Mouse (Mus musculus) induced T-regulatory cell, adult 2 months (primary cell): Measurements from ENCODE around the gene Rab7b.

Source experiments
- DNase-seq: peaks from one replicate; pipeline ENCODE4 v3.0.0-alpha.2; 2012; ENCODE audit warnings: low read depth

Gene Rab7b

DNA sequence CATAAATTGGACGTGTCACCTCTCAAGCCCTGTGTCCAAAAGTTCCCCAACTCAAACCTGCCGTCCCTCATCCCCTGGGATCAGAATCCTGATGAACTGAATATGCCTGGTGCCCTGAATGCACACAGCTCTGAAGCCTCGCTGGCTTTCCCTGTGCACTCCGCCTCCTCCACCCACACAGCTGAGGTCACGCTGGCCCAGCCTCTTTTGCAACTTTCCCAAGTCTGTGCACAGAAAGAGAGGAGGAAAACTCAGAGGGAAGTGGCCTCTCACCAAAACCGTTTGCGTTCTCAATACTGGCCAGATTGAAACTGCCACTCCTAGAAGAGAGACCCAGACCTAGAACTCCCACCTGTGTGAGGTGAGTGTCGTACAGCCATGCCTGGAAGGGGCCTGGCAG is at the start of gene Rab7b:
TSS of gene Rab7b (plus strand) at position 221 of the 400 bp plus-strand sequence.
- no peak for DNase-seq

DNA sequence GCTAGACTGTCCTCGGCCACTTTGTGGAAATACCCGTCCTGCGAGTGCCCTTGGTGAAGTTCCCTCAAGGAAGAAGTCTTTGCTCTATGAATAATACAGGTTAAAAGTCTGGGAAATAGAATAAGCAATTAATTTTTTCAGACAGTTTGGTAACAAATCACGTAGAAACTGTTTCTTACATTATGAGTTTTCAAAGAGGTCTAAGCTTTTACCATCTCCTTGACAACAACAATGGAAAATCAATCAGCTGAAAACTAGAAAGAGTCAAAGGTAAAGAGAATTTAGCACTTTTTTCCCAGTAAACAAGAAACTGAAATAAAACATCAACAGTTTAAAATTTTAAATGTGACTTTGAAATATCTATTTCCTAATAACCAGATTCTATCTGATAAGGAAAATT is 48.4 kb upstream of the Rab7b start:
- peak; percentile 44 for DNase-seq

DNA sequence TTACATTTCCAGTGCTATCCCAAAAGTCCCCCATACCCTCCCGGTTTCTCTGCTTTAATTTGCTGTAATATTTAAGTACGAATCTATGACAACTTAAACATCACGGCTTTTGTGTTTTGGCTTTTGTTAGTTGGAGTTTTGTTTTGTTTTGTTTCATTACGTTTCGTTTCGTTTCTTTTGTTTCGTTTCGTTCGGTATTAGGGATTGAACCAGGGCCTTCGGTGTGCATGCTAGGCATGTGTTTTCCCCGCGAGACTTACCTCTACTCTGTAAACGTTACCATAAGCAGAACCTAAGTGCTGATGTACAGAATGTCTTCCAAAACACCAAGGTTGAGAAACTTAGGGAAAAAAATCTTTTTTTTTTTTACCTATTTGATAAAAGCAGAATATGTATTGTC is 46.9 kb upstream of the Rab7b start:
- DNase-seq: no peak

DNA sequence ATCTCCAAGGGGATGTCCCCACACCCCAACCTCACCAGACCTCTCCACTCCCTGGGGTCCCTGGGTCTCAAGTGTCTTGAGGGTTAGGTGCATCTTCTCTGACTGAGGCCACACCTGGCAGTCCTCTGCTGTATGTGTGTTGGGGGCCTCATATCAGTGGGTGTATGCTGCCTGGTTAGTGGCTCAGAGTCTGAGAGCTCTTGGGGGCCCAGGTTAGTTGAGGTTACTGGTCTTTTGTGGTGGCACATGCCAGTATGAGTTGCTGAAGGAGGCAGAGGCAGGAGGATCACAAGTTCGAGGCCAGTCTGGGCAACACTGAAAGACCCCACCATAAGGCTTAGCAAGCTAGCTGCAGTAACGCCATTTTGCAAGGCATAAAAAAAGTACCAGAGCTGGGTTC is 46.2 kb upstream of the Rab7b start:
- no peak for DNase-seq

DNA sequence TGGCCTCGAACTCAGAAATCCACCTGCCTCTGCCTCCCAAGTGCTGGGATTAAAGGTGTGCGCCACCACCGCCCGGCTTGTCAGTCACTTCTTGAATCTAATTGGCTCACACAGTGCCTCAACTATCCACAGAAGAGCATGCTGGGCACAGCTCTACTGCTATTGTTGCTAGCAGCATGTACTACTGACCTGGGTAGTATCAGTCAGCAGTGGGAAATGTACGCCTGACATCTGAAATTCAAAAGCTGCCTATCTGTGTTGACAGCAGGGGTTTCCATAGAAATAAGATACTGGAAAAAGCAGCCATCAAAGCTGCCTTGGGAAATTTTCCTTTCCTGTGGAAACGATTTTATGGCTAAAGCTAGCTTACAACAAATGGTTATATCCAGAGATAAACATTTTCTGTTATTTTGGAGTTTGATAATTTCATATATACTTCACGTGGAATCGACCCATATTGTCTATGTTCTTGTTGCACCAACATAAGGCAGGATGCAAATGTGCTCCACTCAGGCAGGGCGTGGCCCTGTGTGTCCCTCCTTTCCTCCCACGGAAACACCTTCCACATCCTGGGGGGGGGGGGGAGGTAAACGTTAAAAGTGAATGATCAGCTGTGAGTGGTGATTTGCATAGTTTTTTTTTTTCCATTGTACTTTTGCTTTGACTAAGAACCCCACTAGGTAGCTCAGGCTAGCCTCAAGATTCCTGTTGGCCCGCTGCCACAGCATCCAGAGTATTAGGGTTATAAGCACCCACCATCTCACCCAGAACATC is 35.6 kb upstream of the Rab7b start:
- DNase-seq: peak; percentile 80

DNA sequence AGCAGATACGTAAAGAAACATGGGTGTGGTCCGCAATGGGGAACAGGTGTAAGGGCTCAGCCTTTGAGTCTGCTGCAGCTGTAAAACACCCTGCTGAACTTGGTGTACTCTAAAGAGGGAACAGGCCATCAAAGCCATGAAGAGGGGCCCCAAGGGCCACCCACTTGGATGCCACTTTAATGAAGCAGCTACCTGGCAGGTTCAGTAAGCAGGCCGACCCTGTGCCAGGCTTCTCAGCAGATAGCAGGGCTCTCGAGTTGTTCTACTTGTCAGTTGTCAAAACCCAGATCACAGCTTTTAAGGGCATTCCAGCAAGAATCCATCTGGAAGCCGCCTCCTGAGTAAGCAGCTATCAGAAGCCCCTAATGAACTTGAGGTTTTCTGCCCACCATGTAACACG is 32.9 kb upstream of the Rab7b start:
- no peak for DNase-seq

DNA sequence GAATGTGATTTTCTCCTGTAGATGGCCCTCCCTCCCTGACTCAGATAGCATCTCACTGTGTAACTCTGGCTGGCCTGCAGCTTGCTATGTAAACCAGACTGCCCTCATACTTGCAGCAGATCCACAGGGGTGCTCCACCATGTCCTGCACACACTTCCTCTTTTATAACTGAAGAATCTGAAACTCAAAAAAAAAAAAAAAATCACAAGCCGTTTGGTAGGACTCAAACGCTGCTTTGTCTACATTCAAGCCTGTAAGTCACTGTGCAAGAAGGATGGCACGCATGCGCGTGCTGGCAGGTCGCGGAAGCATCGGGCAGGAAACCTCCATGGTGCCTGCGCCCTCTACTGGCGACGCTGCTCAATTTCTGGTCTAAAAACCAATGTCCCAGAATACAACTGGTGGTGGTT is 30.5 kb upstream of the Rab7b start:
- peak; percentile 97 for DNase-seq

DNA sequence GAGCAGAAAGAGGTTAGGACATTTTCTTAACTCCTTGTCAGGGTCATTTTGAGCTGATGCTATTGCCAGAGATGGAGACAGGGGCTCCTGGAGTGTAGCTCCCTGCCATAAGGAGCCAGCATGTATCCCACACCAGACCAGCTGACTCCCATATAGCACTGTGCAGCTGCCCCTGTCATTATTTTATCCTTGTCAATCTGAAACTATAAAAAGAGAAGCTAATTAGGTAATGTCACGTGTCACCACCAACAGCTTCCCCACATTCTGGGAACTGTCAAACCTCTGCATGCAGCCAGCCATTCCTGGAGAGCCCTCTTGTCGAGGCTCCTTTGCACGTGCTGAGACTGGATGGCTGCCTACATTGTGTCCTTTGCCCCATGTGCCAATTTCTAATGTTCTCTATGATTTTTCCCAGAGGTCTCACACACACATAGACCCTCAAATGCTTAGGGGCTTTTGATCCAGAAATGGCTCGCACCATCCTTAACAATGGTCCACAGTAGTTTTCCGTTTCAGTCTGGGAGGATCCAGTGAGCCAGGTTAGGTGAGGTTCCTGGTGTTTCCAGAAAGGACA is 28.9 kb upstream of the Rab7b start:
- no peak for DNase-seq

DNA sequence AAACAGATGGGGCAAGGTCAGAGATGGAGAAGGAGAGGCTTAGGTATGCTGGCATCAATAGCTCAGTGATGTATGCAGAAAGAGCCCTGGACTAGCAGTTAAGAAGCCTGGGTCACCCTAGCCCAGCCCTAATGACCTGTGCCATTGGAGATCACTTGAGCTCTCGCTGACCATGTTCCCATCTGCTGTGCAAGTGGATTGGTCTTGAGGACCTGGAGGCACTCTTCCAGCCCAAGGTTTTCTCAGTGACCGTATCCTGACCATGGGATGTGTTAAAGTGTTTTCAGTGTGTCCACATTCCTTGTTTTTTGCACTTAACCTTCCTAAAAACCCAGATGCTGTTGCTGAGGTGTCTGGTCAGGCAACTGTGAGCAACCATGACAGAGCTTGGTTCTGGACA is 28.2 kb upstream of the Rab7b start:
- no peak for DNase-seq

DNA sequence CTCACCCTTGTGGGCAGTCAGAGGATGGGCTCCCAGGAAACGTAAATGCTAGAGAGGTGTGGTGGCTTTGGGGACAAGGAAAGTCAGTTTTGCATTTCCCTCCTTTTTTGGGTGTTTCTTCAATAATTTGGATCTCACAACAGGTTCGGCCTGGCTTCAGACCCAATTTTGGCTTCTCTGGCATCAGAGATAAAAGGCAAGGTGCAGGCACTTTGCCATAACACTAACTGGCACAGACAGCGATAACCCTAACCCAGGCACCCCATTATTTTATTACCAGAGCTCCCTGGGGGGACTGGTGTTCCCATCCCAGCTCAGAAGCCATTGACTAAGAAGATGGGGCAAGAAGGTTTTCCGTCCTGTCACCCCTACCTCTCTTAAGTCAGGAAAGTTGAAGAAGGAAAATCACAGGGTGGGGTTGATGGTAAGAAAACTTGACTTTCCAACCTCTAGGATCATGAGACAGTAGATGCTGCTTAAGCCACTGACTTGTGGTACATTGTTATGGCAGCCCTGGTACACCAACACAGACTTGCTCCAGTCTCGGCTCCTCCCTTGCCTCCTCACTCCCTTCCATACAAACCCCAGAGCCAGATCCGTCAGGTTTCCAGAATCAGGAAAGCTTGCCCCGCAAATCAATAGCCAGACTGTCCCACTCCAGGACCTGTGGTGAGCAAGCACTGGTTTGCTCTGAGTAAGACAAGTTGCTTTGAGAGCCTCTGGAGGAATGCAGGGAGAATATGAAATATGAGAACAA is 27.6 kb upstream of the Rab7b start:
- DNase-seq: no peak

DNA sequence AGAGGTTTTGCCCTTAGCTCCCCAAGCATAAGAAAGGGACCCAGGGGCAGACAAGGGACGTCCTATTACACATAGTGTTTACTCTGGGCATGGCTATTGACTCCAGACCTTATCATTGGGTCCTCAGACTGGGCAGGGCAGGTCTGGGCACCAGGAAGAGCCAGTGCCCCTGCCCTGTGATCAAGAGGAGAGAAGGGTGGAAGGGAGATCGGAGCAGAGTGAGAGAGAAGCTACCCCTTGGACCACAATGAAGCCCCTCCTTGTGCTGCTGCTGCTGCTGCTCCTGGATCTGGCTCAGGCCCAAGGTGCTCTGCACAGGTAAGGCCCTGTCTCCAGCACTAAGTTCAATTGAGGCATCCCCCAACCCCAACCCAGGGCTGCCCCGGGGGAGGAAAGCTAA is 26.7 kb upstream of the Rab7b start:
- no peak for DNase-seq

DNA sequence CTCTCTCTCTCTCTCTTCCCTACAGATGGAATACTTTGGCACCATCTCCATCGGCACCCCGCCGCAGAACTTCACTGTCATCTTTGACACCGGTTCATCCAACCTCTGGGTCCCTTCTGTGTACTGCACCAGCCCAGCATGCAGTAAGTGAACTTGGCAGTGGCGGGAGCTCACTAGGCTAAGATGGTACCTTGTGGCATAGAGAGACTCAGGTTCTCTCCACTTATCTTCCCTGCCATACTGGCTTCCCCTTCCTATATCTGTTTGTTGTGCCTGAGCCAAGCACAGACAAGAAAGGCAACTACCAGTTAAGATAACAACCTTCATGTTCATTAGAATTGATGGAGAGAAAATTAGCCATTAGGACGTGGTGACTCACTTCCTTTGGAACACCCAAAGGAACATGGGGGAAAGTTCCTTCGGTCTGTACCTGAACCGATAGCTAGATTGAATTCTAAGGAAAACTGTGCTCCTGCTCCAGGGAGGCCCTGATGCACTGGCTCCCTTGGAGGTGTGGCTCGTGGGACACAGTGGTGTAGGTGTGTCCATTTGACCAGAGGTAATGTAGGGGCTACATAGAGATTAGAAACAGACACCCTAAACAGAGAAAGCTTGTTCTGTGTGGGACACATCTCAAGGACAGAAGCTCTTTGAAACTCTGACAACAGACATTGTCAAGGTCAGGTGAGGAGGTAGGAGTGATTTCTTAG is 25.1 kb upstream of the Rab7b start:
- no peak for DNase-seq

DNA sequence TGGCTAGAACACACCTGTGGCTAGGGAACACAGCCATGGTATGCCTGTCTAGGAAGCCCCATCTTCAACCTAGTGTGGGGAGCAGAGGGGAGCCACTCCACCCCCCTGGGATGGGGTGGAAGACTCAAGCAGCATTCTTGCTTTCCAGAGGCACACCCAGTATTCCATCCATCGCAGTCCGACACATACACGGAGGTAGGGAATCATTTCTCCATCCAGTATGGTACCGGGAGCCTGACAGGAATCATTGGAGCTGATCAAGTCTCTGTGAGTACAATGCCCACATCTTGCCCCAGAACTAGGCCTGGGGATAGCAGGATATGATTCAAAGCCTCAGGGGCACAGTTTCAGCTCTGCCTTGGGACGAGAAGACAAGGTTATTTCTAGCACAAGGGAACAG is 24.4 kb upstream of the Rab7b start:
- no peak for DNase-seq

DNA sequence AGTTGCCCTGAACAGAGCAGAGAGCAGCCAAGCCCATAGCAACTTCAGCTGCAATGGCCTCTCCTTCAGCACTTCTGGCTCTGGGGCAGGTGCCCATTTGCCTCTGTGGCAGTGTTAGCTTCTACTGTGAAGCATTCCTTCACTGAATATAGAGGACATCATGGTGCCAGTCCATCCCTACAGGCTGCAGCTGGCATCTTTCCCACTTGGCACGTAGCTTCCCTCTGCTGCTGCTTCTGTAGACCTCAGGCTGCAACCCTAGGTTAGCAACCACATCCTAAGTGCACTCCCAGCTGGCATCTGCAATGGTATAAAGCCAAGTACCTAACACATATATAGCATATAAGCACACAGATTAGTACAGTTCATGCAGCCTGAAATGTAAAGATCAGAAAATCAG is 22.6 kb upstream of the Rab7b start:
- DNase-seq: no peak

DNA sequence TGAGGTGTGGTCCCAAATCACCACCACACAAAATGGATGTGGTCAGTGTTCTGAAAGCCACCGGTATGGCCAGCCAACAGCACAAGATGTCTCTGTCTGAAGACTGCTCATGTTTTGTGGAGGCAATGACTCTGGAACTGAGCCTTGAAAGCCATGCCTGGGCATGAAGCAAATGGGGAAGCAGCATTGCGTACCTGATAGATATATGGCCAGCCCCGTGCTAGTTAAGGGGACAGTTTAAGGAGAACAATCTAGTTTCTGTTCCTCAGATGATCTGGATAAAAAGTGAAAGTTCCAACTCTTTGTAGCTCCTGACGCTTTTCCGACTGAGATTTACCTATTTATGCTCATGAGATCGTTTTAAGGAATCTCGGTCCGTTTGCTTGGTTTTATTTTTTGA is 17.4 kb upstream of the Rab7b start:
- DNase-seq: no peak

DNA sequence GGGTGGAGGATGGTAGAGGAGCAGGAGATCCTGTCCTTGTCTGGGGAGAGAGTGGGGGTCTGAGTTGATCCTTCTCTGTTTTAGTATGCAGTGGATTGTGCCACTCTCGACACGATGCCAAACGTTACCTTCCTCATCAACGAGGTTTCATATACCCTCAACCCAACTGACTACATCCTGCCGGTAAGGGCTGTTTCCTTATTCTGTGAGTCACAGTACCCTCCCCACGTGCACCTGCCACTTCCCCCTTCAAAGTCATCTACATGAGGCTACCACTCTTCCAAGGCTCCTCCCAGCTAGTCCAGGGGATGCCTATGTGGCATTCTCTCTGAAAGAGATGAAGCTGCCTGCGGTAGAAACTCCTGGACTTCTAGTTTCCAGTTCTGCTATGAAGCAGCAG is 16.1 kb upstream of the Rab7b start:
- DNase-seq: no peak

DNA sequence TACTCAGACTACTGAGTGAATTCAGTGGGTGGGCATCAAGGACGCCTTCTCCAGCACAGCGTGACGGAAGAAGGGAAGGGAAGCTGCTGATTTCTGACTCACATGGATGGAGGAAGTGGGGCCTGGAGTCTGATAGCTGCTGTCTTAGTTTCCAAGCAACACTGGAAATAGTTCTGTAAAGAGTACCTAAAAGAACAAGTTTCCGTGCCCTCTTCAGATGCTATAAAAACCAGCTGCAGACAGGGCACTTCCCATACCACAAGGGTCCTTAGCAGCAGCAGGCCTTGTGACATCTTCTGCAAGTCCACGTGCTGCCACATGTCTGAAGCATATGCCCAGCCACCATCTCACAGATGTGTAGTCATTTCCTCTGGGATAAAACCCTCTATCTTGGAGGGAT is 8.9 kb upstream of the Rab7b start:
- DNase-seq: no peak

DNA sequence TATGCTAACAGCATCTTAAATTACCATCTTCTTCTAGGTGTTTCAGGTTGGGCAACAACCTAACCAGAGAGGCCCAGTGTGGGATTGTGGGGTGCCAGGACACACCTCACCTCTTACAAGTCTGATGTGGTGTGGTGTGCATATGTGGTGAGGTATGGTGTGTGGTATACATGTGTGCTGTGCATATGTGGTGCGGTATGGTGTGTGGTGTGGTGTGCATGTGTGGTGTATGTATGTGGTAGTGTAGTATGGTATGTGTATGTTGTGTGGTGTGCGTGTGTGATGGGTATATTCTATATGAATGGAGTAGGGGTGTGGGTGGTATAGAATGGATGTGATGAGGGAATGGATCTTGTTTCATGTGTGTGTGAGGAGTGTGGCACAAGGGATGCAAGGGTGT is 756 bp upstream of the Rab7b start:
- DNase-seq: no peak

DNA sequence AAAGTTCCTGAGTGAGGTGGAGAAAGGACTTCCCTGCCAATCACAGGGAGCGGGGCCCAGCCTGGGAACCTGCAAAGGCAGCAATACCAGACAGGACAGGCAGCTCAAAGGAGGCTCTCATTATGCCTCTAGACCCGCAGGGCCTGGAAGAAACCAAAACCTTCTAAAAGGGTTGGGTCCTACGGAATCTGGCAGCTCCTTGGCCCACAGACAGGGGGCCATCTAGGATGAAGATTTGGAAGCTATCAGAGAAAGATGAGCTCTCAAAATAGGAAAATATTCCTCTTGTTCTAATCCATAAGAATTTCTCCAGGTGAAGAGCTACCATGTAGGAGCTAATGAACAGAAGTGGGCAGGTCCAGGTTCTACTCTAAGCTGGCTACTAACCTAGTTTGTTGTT is 521 bp downstream of the Rab7b start:
- DNase-seq: no peak

DNA sequence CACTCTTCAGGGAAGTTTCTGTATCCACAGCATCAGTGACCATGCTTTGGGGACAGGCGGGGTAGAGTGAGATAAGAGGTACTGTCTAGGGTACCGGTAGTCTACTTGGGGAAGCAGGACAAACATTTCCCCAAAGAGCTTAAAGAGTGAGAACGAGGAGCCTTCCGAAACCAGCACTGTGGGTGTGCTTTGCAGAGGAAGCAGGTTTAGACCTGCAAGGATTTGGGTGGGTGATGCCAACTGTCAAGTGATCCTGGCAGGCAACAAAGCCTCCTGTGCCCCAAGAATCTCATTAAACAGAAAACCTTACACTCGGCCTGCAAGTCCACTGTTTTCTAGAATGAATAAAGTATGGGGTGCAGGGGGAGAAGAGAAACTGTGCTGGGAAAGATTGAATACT is 1.4 kb downstream of the Rab7b start:
- DNase-seq: no peak

DNA sequence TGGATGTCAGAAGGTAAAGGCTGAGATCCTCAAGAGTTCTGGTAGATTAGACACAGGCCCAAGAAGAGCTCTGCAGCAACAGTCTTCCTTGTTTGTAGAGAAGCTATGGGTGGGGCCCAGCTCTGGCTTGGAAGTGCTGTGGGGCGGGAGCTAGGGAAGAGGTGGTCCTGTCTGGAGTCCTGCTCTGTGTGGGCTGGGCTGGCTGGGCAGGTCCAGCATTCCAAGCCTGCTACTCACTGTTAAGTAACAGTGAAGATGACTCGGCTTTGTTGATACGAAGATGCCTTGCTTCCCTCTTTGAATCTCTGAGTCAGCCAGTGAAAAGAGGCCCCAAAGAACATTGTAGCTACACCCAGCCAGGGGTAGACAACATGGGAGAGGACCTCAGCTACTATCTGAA is 1.9 kb downstream of the Rab7b start:
- DNase-seq: no peak

DNA sequence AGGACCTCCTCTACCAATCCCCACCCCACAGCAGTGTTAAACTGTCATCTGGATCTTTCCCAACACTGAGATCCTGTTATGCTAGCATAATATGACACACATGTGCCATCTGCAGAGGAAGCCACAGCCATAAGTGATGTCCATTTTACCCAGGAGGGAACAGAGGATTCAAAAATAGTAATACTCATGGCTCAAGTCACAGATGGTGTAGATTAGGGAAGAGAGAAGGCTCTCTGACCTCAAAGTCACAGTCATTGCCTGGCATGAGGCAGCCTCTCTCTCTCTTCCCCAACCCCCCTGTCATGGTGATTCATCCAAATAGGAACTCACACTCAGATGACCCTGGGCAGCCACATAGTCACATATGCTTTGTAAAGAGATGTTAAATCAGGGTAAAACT is 2.9 kb downstream of the Rab7b start:
- no peak for DNase-seq

DNA sequence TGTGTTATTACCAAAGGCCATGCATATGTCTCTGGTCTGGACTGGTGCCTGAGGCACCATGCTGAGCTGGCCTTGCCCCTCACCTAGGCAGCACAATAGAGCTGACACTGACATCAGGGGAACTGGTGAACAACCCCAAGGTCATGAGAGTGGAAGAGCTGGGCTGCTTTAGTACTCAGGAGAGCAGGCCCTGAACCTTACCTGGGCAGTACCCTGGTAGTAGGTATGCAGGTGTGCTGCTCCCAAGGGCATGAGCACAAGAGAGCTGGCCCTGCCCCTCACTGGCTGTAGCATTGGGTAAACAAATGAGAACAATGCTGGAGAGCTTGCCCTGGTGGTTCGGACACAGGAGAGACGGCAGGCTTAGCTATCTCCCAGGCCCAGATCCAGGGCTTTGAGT is 6.8 kb downstream of the Rab7b start:
- DNase-seq: no peak
